Mouse (Mus musculus): ENCODE data around the gene Spryd3. TPM values are rescaled to one million over a fixed set of nuclear protein-coding genes. Genes with fewer than 3 reads are reported as not detected.

The Spryd3 gene
- total RNA-seq, 2 experiments from 2014 or later, result 7.1 to 7.9 TPM

GRCm38 (mm10) chr15:102070476-102071467, 65.3 kb downstream of the Spryd3 start:
- DNase-seq, result no peak

Other genes starting within 250 kb of the Spryd3 start
- gene Krt76, start 243.3 kb downstream of the Spryd3 start, total RNA-seq (2021), result not detected
- not detected for gene Krt4, start 211.5 kb downstream of the Spryd3 start, total RNA-seq (2021)
- under 1 TPM in 1 of 2 experiments, not detected in 1; 0.13 TPM for gene Krt79, start 195.9 kb downstream of the Spryd3 start, total RNA-seq (2021)
- not detected for gene Krt78, start 181.9 kb downstream of the Spryd3 start, total RNA-seq (2021)
- under 1 TPM; 0.13 to 0.19 TPM for gene Krt8, start 131.8 kb downstream of the Spryd3 start, total RNA-seq (2021)
- under 1 TPM; 0.18 to 0.29 TPM for gene Krt18, start 108.1 kb downstream of the Spryd3 start, total RNA-seq (2021)
- 100 to 1,000 TPM; 141 to 145 TPM for gene Eif4b, start 62.5 kb downstream of the Spryd3 start, total RNA-seq (2021)
- 10 to 100 TPM; 22.3 to 32.0 TPM for gene Tns2, start 35.8 kb downstream of the Spryd3 start, total RNA-seq (2021)
- 10 to 100 TPM; 46.4 to 68.2 TPM for gene Igfbp6, start 8.1 kb upstream of the Spryd3 start, total RNA-seq (2021)
- under 1 TPM in 1 of 2 experiments, not detected in 1; 0.16 TPM for gene Soat2, start 14.3 kb upstream of the Spryd3 start, total RNA-seq (2021)
- 10 to 100 TPM; 25.5 to 25.6 TPM for gene Zfp740, start 67.0 kb upstream of the Spryd3 start, total RNA-seq (2021)
- 10 to 100 TPM; 10.4 to 16.7 TPM for gene Csad, start 68.5 kb upstream of the Spryd3 start, total RNA-seq (2021)
- 1 to 10 TPM in 1 of 2 experiments, under 1 TPM in 1; 0.41 to 1.2 TPM for gene Itgb7, start 95.7 kb upstream of the Spryd3 start, total RNA-seq (2021)
- gene Rarg, start 121.3 kb upstream of the Spryd3 start, total RNA-seq (2021), result 1 to 10 TPM; 9.3 to 9.8 TPM
- not detected for gene Gm9918, start 134.3 kb upstream of the Spryd3 start, total RNA-seq (2021)
- gene Mfsd5, start 143.2 kb upstream of the Spryd3 start, total RNA-seq (2021), result 10 to 100 TPM; 12.1 to 14.1 TPM
- 1 to 10 TPM in 1 of 2 experiments, under 1 TPM in 1; 0.51 to 1.4 TPM for gene Espl1, start 160.0 kb upstream of the Spryd3 start, total RNA-seq (2021)
- 100 to 1,000 TPM; 189 to 204 TPM for gene Pfdn5, start 189.9 kb upstream of the Spryd3 start, total RNA-seq (2021)
- 10 to 100 TPM; 14.0 to 16.2 TPM for gene Myg1, start 195.5 kb upstream of the Spryd3 start, total RNA-seq (2021)
- gene Aaas, start 214.5 kb upstream of the Spryd3 start, total RNA-seq (2021), result 1 to 10 TPM; 6.0 to 7.5 TPM
- gene Sp7, start 230.9 kb upstream of the Spryd3 start, total RNA-seq (2021), result not detected